Mouse (Mus musculus) spleen, postnatal 14 days (tissue): ENCODE results near the gene Rtkn.

ENCODE experiments used
- DNase-seq, 2 experiments: peaks; one replicate each; pipeline ENCODE4 v3.0.0; 2021 to 2022; ENCODE audit warnings: low spot score in 2 of 2

Rtkn gene

GRCm38 (mm10) chr6:83137576-83137950 is 2.3 kb downstream of the Rtkn start:
- no peak for DNase-seq

DNA sequence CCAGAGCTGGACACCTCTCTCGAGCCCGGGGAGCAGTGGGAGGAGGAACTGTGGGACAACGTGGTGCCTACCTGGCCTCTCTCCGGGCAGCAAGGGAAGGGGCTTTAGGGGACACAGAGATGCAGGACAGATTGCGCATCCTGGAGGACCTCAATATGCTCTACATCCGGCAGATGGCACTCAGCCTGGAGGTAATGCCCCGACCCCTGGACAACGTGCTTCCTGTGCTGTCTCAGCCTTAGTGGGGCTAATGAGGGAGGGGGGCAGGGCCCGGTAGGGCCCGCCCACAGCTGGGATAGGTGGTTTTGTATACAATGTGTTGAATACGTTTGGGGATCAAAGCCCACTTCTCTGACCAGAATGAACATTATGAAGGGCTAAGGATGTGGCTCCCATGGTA is 2.8 kb downstream of the Rtkn start:
- no peak for DNase-seq

GRCm38 (mm10) chr6:83140044-83140443 is 4.8 kb downstream of the Rtkn start:
- DNase-seq = no peak

- DNase-seq = no peak
Observed at GRCm38 (mm10) chr6:83141636-83142035, 6.4 kb downstream of the Rtkn start.

GRCm38 (mm10) chr6:83142211-83142731 is 7.0 kb downstream of the Rtkn start:
- DNase-seq = no peak

DNA sequence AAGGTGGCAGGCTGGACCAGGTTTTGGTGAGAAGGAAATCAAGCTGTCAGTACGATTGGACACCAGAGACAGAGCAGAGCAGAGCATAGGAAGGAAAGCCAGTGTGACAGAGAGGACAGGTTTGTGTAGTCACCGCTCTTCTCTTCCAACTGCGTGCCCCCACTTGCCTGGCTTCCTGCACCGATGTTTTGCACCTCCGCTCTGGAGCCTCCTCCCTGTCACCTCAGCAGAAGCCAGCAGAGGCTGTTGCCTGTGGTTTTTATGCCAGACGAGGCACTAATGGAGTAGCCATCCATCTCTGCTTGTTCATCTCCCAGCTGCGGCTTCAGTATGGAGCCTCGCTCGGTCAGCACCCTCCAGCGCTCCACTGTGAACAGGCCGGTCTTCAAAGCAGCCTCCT is 7.6 kb downstream of the Rtkn start:
- DNase-seq = no peak

- DNase-seq = no peak
Observed at GRCm38 (mm10) chr6:83145209-83145608, 9.9 kb downstream of the Rtkn start.

DNA sequence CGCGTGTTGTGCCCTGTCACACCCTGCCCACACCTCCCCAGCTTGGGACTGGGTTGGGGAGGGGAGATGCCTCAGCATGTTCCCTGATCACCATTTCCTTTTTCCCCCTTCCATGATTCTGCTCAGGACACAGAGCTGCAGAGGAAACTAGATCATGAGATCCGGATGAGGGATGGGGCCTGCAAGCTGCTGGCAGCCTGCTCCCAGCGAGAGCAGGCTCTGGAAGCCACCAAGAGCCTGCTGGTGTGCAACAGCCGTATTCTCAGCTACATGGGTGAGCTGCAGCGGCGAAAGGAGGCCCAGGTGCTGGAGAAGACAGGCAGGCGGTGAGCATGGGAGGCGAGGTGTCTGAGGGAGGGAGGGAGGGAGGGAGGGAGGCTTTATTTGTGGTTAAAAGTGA is 10.5 kb downstream of the Rtkn start:
- no peak for DNase-seq

GRCm38 (mm10) chr6:83147280-83147679 is 12.0 kb downstream of the Rtkn start:
- no peak for DNase-seq

DNA sequence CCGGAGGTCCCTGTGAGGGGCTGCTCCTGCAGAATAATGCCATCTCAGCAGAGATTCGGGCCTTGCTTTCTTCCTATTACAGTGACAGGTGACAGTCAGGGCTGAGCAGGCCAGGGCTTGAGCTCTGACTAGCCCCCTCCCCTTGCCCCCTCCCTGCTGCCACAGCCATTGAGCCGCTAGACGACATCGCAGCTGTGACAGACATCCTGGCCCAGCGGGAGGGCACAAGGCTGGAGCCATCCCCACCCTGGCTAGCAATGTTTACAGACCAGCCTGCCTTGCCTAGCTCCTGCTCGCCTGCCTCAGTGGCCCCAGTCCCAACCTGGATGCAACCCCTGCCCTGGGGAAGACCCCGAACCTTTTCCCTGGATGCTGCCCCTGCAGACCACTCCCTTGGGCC is 16.5 kb downstream of the Rtkn start:
- DNase-seq = no peak

DNA sequence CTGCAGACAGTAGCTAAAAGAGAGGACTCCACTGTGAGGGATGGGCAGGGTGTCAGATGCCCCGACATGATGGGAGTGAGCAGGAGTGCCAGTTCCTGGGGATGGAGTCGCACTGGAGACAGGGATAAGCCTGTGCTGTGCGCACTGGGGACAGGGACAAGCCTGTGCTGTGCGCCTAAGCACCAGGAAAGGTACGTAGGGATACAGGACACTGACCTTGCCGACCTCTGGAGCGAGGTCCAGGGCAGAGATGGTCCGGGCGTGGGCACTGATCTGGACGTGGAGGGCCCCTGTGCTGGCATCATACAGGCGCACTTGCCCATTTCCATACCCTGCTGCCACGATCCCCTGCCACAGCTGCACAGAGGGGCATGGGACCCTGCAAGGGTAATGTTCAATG is 17.8 kb downstream of the Rtkn start:
- no peak for DNase-seq

GRCm38 (mm10) chr6:83153485-83153884 is 18.2 kb downstream of the Rtkn start:
- no peak for DNase-seq

DNA sequence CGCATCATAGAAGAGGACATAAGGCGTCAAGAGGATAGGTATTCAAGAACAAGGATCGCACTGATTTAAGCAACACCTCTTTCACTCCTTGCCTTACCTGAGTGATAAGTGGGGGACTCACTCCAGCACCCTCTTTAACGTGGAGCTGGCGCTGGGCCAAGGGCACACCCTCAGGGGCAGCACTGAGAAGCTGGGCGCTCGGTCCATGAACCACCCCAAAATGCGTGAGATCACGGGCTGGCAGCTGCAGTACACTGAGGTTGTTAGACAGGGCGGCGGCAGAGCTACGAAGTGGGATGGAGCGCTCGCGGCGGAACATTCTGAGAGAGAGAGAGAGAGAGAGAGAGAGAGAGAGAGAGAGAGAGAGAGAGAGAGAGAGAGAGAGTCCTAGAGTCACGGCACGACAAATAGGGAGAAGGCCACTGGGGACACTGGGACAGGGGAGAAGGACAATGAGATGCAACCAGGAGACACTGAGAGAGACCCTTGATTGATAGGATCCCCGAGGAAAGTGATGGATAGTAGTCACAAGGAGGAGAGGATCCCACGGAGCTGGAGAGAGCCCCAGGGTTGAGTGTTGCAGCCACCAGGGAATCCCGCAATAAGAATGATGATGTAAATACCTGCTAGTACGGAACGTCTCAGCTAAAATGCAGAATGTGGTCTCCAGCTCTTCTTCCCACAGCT is 20.4 kb downstream of the Rtkn start:
- DNase-seq = no peak

GRCm38 (mm10) chr6:83156259-83156684 is 21.0 kb downstream of the Rtkn start, which contains the start of the genes Wdr54 and 1700003E16Rik:
Gene Wdr54 (minus strand): TSS chr6:83156397.
Gene 1700003E16Rik (plus strand): TSS chr6:83156404.
- peak in 1 of 2 experiments; percentile 23 for DNase-seq

- peak in 1 of 2 experiments; percentile 32 for DNase-seq
Observed at GRCm38 (mm10) chr6:83159456-83159855, 24.2 kb downstream of the Rtkn start.

DNA sequence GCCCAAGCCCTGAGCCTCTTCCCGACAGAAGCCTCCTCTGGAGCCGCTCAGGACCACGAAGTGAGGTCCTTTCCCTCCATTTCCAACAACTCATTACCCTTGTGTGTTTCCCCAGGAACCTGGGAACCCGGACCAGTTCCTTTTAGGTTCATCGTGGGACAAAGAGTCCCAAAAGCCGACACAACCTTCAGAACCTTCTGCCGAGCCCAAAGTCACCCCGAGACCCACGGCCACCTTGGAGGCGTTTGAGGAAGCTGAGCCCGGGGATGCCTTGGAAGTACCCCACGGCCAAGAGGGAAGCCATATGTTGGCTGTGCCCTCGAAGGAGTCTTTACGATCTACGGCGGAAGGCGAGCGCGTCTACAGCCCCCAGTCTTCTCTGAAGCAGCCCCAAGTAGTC is 26.2 kb downstream of the Rtkn start:
- DNase-seq = no peak

- no peak for DNase-seq
Observed at GRCm38 (mm10) chr6:83161921-83162641, 26.8 kb downstream of the Rtkn start.

DNA sequence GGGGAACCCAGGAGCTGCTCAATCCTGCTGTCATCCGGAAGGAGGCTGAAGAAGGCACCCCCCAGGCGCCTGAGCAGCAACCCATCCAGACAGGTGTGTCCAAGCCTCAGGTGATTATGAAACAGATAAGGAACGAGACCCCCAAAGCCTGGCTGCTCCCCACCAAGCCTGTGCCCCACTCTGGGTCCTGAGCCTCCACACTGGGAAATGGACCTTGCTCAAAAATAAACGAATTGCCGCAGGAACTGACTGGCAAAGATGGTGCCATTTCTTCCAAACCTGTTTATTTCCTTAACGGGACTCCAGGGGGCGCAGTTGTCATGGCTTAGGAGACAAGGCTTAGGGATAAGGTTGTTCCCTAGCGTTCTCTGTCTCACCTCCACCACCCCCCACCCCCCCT is 27.4 kb downstream of the Rtkn start:
- peak in 1 of 2 experiments; percentile 38 for DNase-seq

- no peak for DNase-seq
Observed at GRCm38 (mm10) chr6:83165026-83165606, 29.9 kb downstream of the Rtkn start.

- DNase-seq = peak; percentile 88 to 91
Observed at GRCm38 (mm10) chr6:83165607-83166242, 30.5 kb downstream of the Rtkn start, which contains the start of gene Dctn1. Gene Dctn1 (plus strand): TSS chr6:83165920.

GRCm38 (mm10) chr6:83166243-83166630 is 31.0 kb downstream of the Rtkn start:
- no peak for DNase-seq

GRCm38 (mm10) chr6:83169872-83170271 is 34.6 kb downstream of the Rtkn start:
- no peak for DNase-seq
